Mouse (Mus musculus): ENCODE measurements around the gene Tle3.

The Tle3 gene

GRCm38 (mm10) chr9:61388689-61389403 is 16.7 kb downstream of the Tle3 start:
- H3K4me3 ChIP-seq (replicated peaks; ENCODE audit: low read length) = no peak overlapping the region
- H3K9me3 ChIP-seq (ENCODE audit: low read length) = no peaks in the 10 kb centered on the region
- H3K27me3 ChIP-seq (ENCODE audit: insufficient read depth, low read length) = no peaks in the 10 kb centered on the region
- no peak for TF ChIP-seq NANOG (IDR thresholded peaks at IDR 0.05; ENCODE audit: borderline replicate concordance, low read length)
- H3K4me1 ChIP-seq (replicated peaks; ENCODE audit: low read depth, low read length) = peaks cover 98% of the 10 kb centered on the region
- H3K36me3 ChIP-seq (ENCODE audit: insufficient read depth, low read length) = peaks cover 79% of the 10 kb centered on the region

DNA sequence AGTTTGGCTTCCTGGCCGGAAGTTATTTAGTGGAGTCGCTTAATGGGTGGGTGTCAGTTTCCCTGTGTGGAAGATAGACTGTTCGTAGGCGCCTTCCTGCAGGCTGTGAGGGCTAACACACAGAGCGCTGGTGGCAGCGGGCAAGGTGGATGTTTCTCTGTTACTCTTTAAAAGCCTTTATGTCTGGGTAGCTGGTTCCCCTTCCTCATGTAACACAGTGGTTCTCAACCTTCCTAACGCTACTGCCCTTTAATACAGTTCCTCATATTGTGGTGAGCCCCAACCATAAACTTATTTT is 17.2 kb downstream of the Tle3 start:
- Histone ChIP-seq H3K36me3 (ENCODE audit: insufficient read depth, low read length) (peaks cover 79% of the 10 kb centered on the region), H3K4me1 (replicated peaks; ENCODE audit: low read depth, low read length) (peaks cover 98% of the 10 kb centered on the region), H3K4me3 (replicated peaks; ENCODE audit: low read length) (no peak overlapping the region), H3K27me3 (ENCODE audit: insufficient read depth, low read length) (no peaks in the 10 kb centered on the region), H3K9me3 (ENCODE audit: low read length) (no peaks in the 10 kb centered on the region)
- no peak for TF ChIP-seq NANOG (IDR thresholded peaks at IDR 0.05; ENCODE audit: borderline replicate concordance, low read length)
- no peak for TF ChIP-seq POU5F1 (IDR thresholded peaks at IDR 0.05; ENCODE audit: borderline replicate concordance, low read length)
- no peak for TF ChIP-seq CTCF (conservative IDR thresholded peaks at IDR 0.05; ENCODE audit: low read length)

- peaks cover 95% of the 10 kb centered on the region for H3K36me3 ChIP-seq (ENCODE audit: insufficient read depth, low read length)
- H3K27me3 ChIP-seq (ENCODE audit: insufficient read depth, low read length) = no peaks in the 10 kb centered on the region
- H3K4me1 ChIP-seq (replicated peaks; ENCODE audit: low read depth, low read length) = peaks cover 99% of the 10 kb centered on the region
- H3K9me3 ChIP-seq (ENCODE audit: low read length) = no peaks in the 10 kb centered on the region
- TF ChIP-seq POU5F1 (IDR thresholded peaks at IDR 0.05; ENCODE audit: borderline replicate concordance, low read length) (no peak), CTCF (conservative IDR thresholded peaks at IDR 0.05; ENCODE audit: low read length) (no peak), NANOG (IDR thresholded peaks at IDR 0.05; ENCODE audit: borderline replicate concordance, low read length) (no peak)
- H3K4me3 ChIP-seq (replicated peaks; ENCODE audit: low read length) = no peak overlapping the region
Observed at GRCm38 (mm10) chr9:61391570-61392337, 19.6 kb downstream of the Tle3 start.

DNA sequence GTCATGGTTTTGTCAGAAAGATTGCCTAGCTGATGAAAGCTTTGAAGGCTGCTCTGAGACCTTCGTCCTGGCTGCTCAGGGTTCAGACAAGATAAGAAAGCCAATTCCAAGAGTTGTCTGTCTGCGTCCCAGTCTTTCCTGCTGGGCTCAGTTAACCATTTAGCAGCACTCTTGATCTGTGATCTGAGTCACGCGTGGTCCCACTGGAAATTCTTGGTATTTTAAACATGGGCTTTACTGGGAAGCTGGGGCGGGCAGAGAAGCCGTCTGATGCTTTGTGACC is 20.1 kb downstream of the Tle3 start:
- peaks cover 95% of the 10 kb centered on the region for H3K36me3 ChIP-seq (ENCODE audit: insufficient read depth, low read length)
- H3K27me3 ChIP-seq (ENCODE audit: insufficient read depth, low read length) = no peaks in the 10 kb centered on the region
- H3K9me3 ChIP-seq (ENCODE audit: low read length) = no peaks in the 10 kb centered on the region
- H3K4me1 ChIP-seq (replicated peaks; ENCODE audit: low read depth, low read length) = peaks cover 99% of the 10 kb centered on the region
- H3K4me3 ChIP-seq (replicated peaks; ENCODE audit: low read length) = no peak overlapping the region
- TF ChIP-seq CTCF (conservative IDR thresholded peaks at IDR 0.05; ENCODE audit: low read length) (no peak), NANOG (IDR thresholded peaks at IDR 0.05; ENCODE audit: borderline replicate concordance, low read length) (no peak), POU5F1 (IDR thresholded peaks at IDR 0.05; ENCODE audit: borderline replicate concordance, low read length) (no peak)

- Histone ChIP-seq H3K4me1 (replicated peaks; ENCODE audit: low read depth, low read length) (peaks cover 99% of the 10 kb centered on the region), H3K27me3 (ENCODE audit: insufficient read depth, low read length) (no peaks in the 10 kb centered on the region), H3K9me3 (ENCODE audit: low read length) (no peaks in the 10 kb centered on the region), H3K36me3 (ENCODE audit: insufficient read depth, low read length) (peaks cover 95% of the 10 kb centered on the region), H3K4me3 (replicated peaks; ENCODE audit: low read length) (no peak overlapping the region)
- TF ChIP-seq CTCF (conservative IDR thresholded peaks at IDR 0.05; ENCODE audit: low read length) (no peak), POU5F1 (IDR thresholded peaks at IDR 0.05; ENCODE audit: borderline replicate concordance, low read length) (no peak), NANOG (IDR thresholded peaks at IDR 0.05; ENCODE audit: borderline replicate concordance, low read length) (no peak)
Observed at GRCm38 (mm10) chr9:61393161-61393560, 21.0 kb downstream of the Tle3 start.

DNA sequence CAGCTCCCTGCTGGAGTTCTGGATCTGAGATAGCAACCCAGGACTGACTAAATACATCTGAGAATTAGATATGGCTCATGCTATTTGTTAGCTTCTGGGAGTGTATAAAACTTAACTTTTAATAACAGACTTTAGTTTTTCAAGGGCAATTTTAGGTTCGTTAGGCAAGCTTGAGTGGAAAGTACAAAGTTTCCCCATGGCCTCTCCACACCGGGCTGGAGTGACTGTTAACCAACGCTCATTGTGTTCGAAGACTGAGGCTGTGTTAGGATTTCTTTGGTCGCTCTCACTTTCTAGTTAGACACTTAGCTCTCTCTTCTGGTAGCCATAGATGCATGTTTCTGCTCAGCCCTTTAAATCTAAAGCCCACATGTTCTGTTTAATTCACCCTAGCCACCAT is 21.7 kb downstream of the Tle3 start:
- peaks cover 95% of the 10 kb centered on the region for H3K36me3 ChIP-seq (ENCODE audit: insufficient read depth, low read length)

GRCm38 (mm10) chr9:61395071-61395470 is 22.9 kb downstream of the Tle3 start:
- TF ChIP-seq CTCF (conservative IDR thresholded peaks at IDR 0.05; ENCODE audit: low read length) (no peak), NANOG (IDR thresholded peaks at IDR 0.05; ENCODE audit: borderline replicate concordance, low read length) (no peak), POU5F1 (IDR thresholded peaks at IDR 0.05; ENCODE audit: borderline replicate concordance, low read length) (no peak)
- H3K9me3 ChIP-seq (ENCODE audit: low read length) = no peaks in the 10 kb centered on the region
- H3K4me1 ChIP-seq (replicated peaks; ENCODE audit: low read depth, low read length) = peaks cover 99% of the 10 kb centered on the region
- peaks cover 96% of the 10 kb centered on the region for H3K36me3 ChIP-seq (ENCODE audit: insufficient read depth, low read length)
- H3K4me3 ChIP-seq (replicated peaks; ENCODE audit: low read length) = no peak overlapping the region; the same call in 1 of the 2 replicates
- H3K27me3 ChIP-seq (ENCODE audit: insufficient read depth, low read length) = no peaks in the 10 kb centered on the region

More for the DNA sequence above, 21.7 kb downstream of the Tle3 start:
- TF ChIP-seq CTCF (conservative IDR thresholded peaks at IDR 0.05; ENCODE audit: low read length) (no peak), NANOG (IDR thresholded peaks at IDR 0.05; ENCODE audit: borderline replicate concordance, low read length) (no peak), POU5F1 (IDR thresholded peaks at IDR 0.05; ENCODE audit: borderline replicate concordance, low read length) (no peak)
- Histone ChIP-seq H3K27me3 (ENCODE audit: insufficient read depth, low read length) (no peaks in the 10 kb centered on the region), H3K4me3 (replicated peaks; ENCODE audit: low read length) (no peak overlapping the region), H3K4me1 (replicated peaks; ENCODE audit: low read depth, low read length) (peaks cover 99% of the 10 kb centered on the region), H3K9me3 (ENCODE audit: low read length) (no peaks in the 10 kb centered on the region)

DNA sequence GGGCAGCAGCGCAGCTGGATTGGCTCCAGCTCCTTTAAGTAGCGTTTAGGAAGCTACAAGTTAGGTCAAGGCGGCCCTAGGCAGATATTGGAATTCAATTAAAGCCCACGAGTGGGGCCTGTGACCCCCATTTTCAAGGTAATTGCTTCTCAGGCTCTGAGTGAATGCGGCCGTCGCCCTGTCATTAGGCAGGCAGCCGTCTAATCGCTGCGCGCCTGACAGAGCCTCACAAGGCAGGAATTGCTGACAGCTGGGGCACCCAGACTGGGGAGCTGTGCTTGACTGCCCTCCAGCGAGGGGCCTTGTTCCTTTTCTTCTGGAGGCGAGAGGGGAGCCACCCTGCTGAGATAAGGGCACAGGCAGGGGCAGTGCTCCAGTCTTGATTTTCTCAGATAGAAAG is 24.3 kb downstream of the Tle3 start:
- Histone ChIP-seq H3K9me3 (ENCODE audit: low read length) (no peaks in the 10 kb centered on the region), H3K4me1 (replicated peaks; ENCODE audit: low read depth, low read length) (peaks cover 99% of the 10 kb centered on the region), H3K27me3 (ENCODE audit: insufficient read depth, low read length) (no peaks in the 10 kb centered on the region), H3K4me3 (replicated peaks; ENCODE audit: low read length) (no peak overlapping the region), H3K36me3 (ENCODE audit: insufficient read depth, low read length) (peaks cover 96% of the 10 kb centered on the region)
- TF ChIP-seq NANOG (IDR thresholded peaks at IDR 0.05; ENCODE audit: borderline replicate concordance, low read length) (no peak), CTCF (conservative IDR thresholded peaks at IDR 0.05; ENCODE audit: low read length) (no peak), POU5F1 (IDR thresholded peaks at IDR 0.05; ENCODE audit: borderline replicate concordance, low read length) (no peak)

DNA sequence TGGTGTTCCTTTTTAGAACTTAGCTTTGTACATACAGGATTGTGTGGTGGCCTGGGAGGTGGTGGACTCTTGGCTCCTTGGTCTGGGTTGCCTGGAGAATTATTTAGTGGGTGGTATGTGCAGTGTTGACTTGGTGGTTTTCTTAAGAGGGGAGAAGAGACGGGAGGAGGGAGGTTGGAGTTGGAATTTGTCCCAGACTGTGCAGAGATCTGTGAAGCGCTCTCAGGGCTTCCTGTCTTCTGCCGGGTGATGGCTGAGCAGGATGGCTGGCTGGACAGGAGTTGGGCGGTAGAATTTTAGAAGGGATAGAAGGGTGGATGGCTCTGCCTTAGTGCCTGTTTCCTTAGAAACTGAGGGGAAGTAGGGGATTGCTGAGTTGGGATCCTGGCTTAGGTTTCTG is 25.0 kb downstream of the Tle3 start:
- Histone ChIP-seq H3K4me1 (replicated peaks; ENCODE audit: low read depth, low read length) (peaks cover 99% of the 10 kb centered on the region), H3K9me3 (ENCODE audit: low read length) (no peaks in the 10 kb centered on the region), H3K4me3 (replicated peaks; ENCODE audit: low read length) (no peak overlapping the region), H3K36me3 (ENCODE audit: insufficient read depth, low read length) (peaks cover 96% of the 10 kb centered on the region), H3K27me3 (ENCODE audit: insufficient read depth, low read length) (no peaks in the 10 kb centered on the region)
- no peak for TF ChIP-seq NANOG (IDR thresholded peaks at IDR 0.05; ENCODE audit: borderline replicate concordance, low read length)
- TF ChIP-seq CTCF (conservative IDR thresholded peaks at IDR 0.05; ENCODE audit: low read length) = no peak
- TF ChIP-seq POU5F1 (IDR thresholded peaks at IDR 0.05; ENCODE audit: borderline replicate concordance, low read length) = no peak
